Mouse (Mus musculus) skeletal muscle tissue, adult 2 months (tissue): ENCODE results near the gene Mageb1.
"Not testable (repeated sequence)": the region's sequence is repeated elsewhere in the genome, so short reads cannot be mapped to it uniquely, and the experiment has no call there.

ENCODE experiments used
- DNase-seq: peaks from one replicate; pipeline ENCODE4 v3.0.0-alpha.2; 2012; ENCODE audit warnings: low read depth, low spot score

Mageb1 gene

GRCm38 (mm10) chrX:92016233-92016632 is at the start of gene Mageb1:
Gene Mageb1 (minus strand): TSS chrX:92016333.
- DNase-seq, result not testable (repeated sequence)
